Mouse (Mus musculus): Measurements from ENCODE around the gene Kiss1r. TPM values are rescaled to one million over a fixed set of nuclear protein-coding genes. Genes with fewer than 3 reads are reported as not detected.

Kiss1r gene
- total RNA-seq, 2 experiments from 2014 or later: 7.5 TPM

- no peak for DNase-seq (ENCODE audit: low spot score in 2 of 2)
Observed at GRCm38 (mm10) chr10:79969124-79969568, 52.4 kb downstream of the Kiss1r start.

- DNase-seq (ENCODE audit: low spot score in 2 of 2): no peak
Observed at GRCm38 (mm10) chr10:79970415-79971182, 53.8 kb downstream of the Kiss1r start, which contains the start of gene Grin3b. Gene Grin3b (plus strand): TSS chr10:79970715.

GRCm38 (mm10) chr10:79971183-79971497 is 54.4 kb downstream of the Kiss1r start:
- no peak for DNase-seq (ENCODE audit: low spot score in 2 of 2)

Other genes starting within 250 kb of the Kiss1r start
- 10 to 100 TPM; 68.5 to 80.9 TPM for gene Tpgs1, start 247.6 kb upstream of the Kiss1r start, total RNA-seq (2021)
- gene Cdc34, start 234.8 kb upstream of the Kiss1r start, total RNA-seq (2021): 10 to 100 TPM; 54.8 to 56.2 TPM
- 1 to 10 TPM; 1.6 to 1.8 TPM for gene Gzmm, start 228.0 kb upstream of the Kiss1r start, total RNA-seq (2021)
- gene Bsg, start 212.5 kb upstream of the Kiss1r start, total RNA-seq (2021): 100 to 1,000 TPM; 692 to 694 TPM
- 10 to 100 TPM; 82.8 to 84.2 TPM for gene Hcn2, start 200.3 kb upstream of the Kiss1r start, total RNA-seq (2021)
- 10 to 100 TPM; 36.1 to 44.7 TPM for gene Polrmt, start 170.4 kb upstream of the Kiss1r start, total RNA-seq (2021)
- gene Fgf22, start 161.9 kb upstream of the Kiss1r start, total RNA-seq (2021): 1 to 10 TPM; 1.2 to 1.7 TPM
- 10 to 100 TPM; 90.8 to 97.7 TPM for gene Rnf126, start 150.0 kb upstream of the Kiss1r start, total RNA-seq (2021)
- gene Fstl3, start 139.7 kb upstream of the Kiss1r start, total RNA-seq (2021): 1 to 10 TPM; 1.3 to 1.5 TPM
- under 1 TPM; 0.21 to 0.31 TPM for gene Prss57, start 126.0 kb upstream of the Kiss1r start, total RNA-seq (2021)
- gene Palm, start 123.4 kb upstream of the Kiss1r start, total RNA-seq (2021): 100 to 1,000 TPM; 392 to 395 TPM
- gene Misp, start 96.0 kb upstream of the Kiss1r start, total RNA-seq (2021): under 1 TPM; 0.33 to 0.78 TPM
- gene Ptbp1, start 62.5 kb upstream of the Kiss1r start, total RNA-seq (2021): 10 to 100 TPM; 63.8 to 66.5 TPM
- 1 to 10 TPM; 3.6 to 3.7 TPM for gene Prtn3, start 42.5 kb upstream of the Kiss1r start, total RNA-seq (2021)
- 100 to 1,000 TPM; 113 TPM for gene Plppr3, start 42.3 kb upstream of the Kiss1r start, total RNA-seq (2021)
- not detected for gene Elane, start 30.7 kb upstream of the Kiss1r start, total RNA-seq (2021)
- not detected for gene Cfd, start 26.1 kb upstream of the Kiss1r start, total RNA-seq (2021)
- gene Med16, start 8.0 kb upstream of the Kiss1r start, total RNA-seq (2021): 10 to 100 TPM; 55.7 to 56.2 TPM
- gene Gm26602, start 6.1 kb upstream of the Kiss1r start, total RNA-seq (2021): not detected
- 100 to 1,000 TPM; 380 to 386 TPM for gene R3hdm4, start 4.2 kb downstream of the Kiss1r start, total RNA-seq (2021)
- 1 to 10 TPM; 5.5 to 8.4 TPM for gene Arid3a, start 10.1 kb downstream of the Kiss1r start, total RNA-seq (2021)
- 10 to 100 TPM; 41.8 to 46.5 TPM for gene Wdr18, start 43.2 kb downstream of the Kiss1r start, total RNA-seq (2021)
- gene Grin3b, start 53.7 kb downstream of the Kiss1r start, total RNA-seq (2021): under 1 TPM; 0.13 to 0.27 TPM
- gene Tmem259, start 67.4 kb downstream of the Kiss1r start, total RNA-seq (2021): 100 to 1,000 TPM; 137 to 139 TPM
- 10 to 100 TPM in 1 of 2 experiments, 1 to 10 TPM in 1; 8.2 to 10.3 TPM for gene Cnn2, start 71.6 kb downstream of the Kiss1r start, total RNA-seq (2021)
- gene Abca7, start 79.5 kb downstream of the Kiss1r start, total RNA-seq (2021): 10 to 100 TPM in 1 of 2 experiments, 1 to 10 TPM in 1; 9.3 to 10.3 TPM
- gene Arhgap45, start 99.7 kb downstream of the Kiss1r start, total RNA-seq (2021): 1 to 10 TPM; 3.3 to 3.8 TPM
- 10 to 100 TPM; 66.9 to 76.7 TPM for gene Polr2e, start 122.8 kb downstream of the Kiss1r start, total RNA-seq (2021)
- gene Gpx4, start 130.2 kb downstream of the Kiss1r start, total RNA-seq (2021): 100 to 1,000 TPM; 408 to 448 TPM
- gene Sbno2, start 188.6 kb downstream of the Kiss1r start, total RNA-seq (2021): 10 to 100 TPM; 19.7 to 23.9 TPM
- 10 to 100 TPM; 77.1 to 88.3 TPM for gene Stk11, start 198.8 kb downstream of the Kiss1r start, total RNA-seq (2021)
- gene Atp5d, start 221.7 kb downstream of the Kiss1r start, total RNA-seq (2021): 100 to 1,000 TPM; 385 to 392 TPM
- gene Cbarp, start 223.9 kb downstream of the Kiss1r start, total RNA-seq (2021): 100 to 1,000 TPM; 360 to 374 TPM
- 100 to 1,000 TPM; 112 to 128 TPM for gene Midn, start 231.3 kb downstream of the Kiss1r start, total RNA-seq (2021)
- 100 to 1,000 TPM; 154 to 175 TPM for gene Cirbp, start 249.0 kb downstream of the Kiss1r start, total RNA-seq (2021)

Measured in layer of hippocampus, postnatal 10 days (tissue).